ENCODE assay signal across 21 mouse cellular contexts in genomic region chr10:42072131-42072530, GRCm38 (mm10). TPM values are rescaled to one million over a fixed set of nuclear protein-coding genes. Genes with fewer than 3 reads are reported as not detected.
DNase-seq lines count a peak whose midpoint lies in the region; ATAC-seq and TF ChIP-seq lines count a peak whose summit lies in the region.
"Had no signal": no experiment of that assay in that cellular context is flagged by ENCODE, and none has a peak within 500 bp of the region (broad histone marks: within the 10 kb centered on the region; RNA-seq: fewer than 3 reads in every experiment).

No protein-coding gene starts in this region.

- H3K27me3 ChIP-seq in heart, adult 2 months (ENCODE audit: control insufficient read depth, insufficient read depth, low read length), result no peaks in the 10 kb centered on the region
- H3K27me3 ChIP-seq in midbrain, embryonic 12.5 days, result peaks cover 32% of the 10 kb centered on the region
- no peaks in the 10 kb centered on the region for H3K27me3 ChIP-seq in midbrain, embryonic 16.5 days (ENCODE audit: control insufficient read depth, insufficient read depth, low read depth, low read length)
- H3K27me3 ChIP-seq in limb, embryonic 10.5 days (ENCODE audit: low read depth, poor library complexity, severe bottlenecking), result no peaks in the 10 kb centered on the region
- H3K27me3 ChIP-seq: embryonic facial prominence, embryonic 13.5 days; megakaryocyte, embryonic 14.5 days; neural tube, embryonic 13.5 days had no signal

- 49% methylated on average over 3 of the region's 3 CpGs for WGBS in heart, adult 2 months
- WGBS in midbrain, embryonic 12.5 days, result 29% methylated on average over 3 of the region's 3 CpGs
- WGBS in midbrain, embryonic 16.5 days, result 36% methylated on average over 3 of the region's 3 CpGs
- 48% methylated on average over 3 of the region's 3 CpGs for WGBS in limb, embryonic 10.5 days

- no peak overlapping the region for H3K9ac ChIP-seq in heart, adult 2 months (ENCODE audit: low read depth, low read length)
- H3K9ac ChIP-seq in midbrain, embryonic 12.5 days (replicated peaks), result no peak overlapping the region
- H3K9ac ChIP-seq in midbrain, embryonic 16.5 days (ENCODE audit: low read depth, low read length), result no peak overlapping the region

- H3K9me3 ChIP-seq in midbrain, embryonic 12.5 days, result no peaks in the 10 kb centered on the region
- no peaks in the 10 kb centered on the region for H3K9me3 ChIP-seq in midbrain, embryonic 16.5 days (replicated peaks; ENCODE audit: control insufficient read depth, low read length, poor library complexity, severe bottlenecking)
- H3K9me3 ChIP-seq in limb, embryonic 10.5 days (replicated peaks), result no peaks in the 10 kb centered on the region
- H3K9me3 ChIP-seq: embryonic facial prominence, embryonic 13.5 days; neural tube, embryonic 13.5 days had no signal

- no peak for TF ChIP-seq POLR2A in heart, adult 2 months (IDR thresholded peaks at IDR 0.05; ENCODE audit: insufficient read depth, low read depth, low read length)

- no peaks in the 10 kb centered on the region for H3K36me3 ChIP-seq in heart, adult 2 months (ENCODE audit: control insufficient read depth, insufficient read depth, low read length)
- H3K36me3 ChIP-seq in midbrain, embryonic 12.5 days, result no peaks in the 10 kb centered on the region
- H3K36me3 ChIP-seq in midbrain, embryonic 16.5 days (ENCODE audit: control insufficient read depth, insufficient read depth, low read length), result no peaks in the 10 kb centered on the region
- no peaks in the 10 kb centered on the region for H3K36me3 ChIP-seq in limb, embryonic 10.5 days
- H3K36me3 ChIP-seq: embryonic facial prominence, embryonic 13.5 days; neural tube, embryonic 13.5 days had no signal

- no peak for TF ChIP-seq EP300 in heart, adult 2 months (IDR thresholded peaks at IDR 0.05; ENCODE audit: insufficient read depth, low read depth, low read length)

- intact Hi-C loops in heart, adult 2 months (cut with DNase I), result loop anchor here (5.0 kb wide), 1 partner anchor 205 kb away; the partner anchor contains the start of gene Foxo3

- DNase-seq in heart, adult 11 months, result peak; percentile 84
- no peak for DNase-seq in heart, adult 2 months
- peak; percentile 35 for DNase-seq in kidney, adult 9 months
- no peak for DNase-seq in kidney, postnatal 25 days
- no peak for DNase-seq in limb, embryonic 10.5 days (ENCODE audit: low spot score)
- DNase-seq in frontal cortex, postnatal 14 days (ENCODE audit: low spot score in 2 of 2), result no peak
- DNase-seq: adrenal gland, postnatal 10 days; B cell, adult 2 months; gastrocnemius, postnatal 10 days; heart, adult 18-20 months; layer of hippocampus, adult 9-11 months; right cerebral cortex, adult 18-20 months; thymus, postnatal 4 days had no signal

- no peaks in the 10 kb centered on the region for H3K79me2 ChIP-seq in heart, adult 2 months (replicated peaks; ENCODE audit: control insufficient read depth, insufficient read depth, low read length)

- peaks cover 2% of the 10 kb centered on the region for H3K4me1 ChIP-seq in heart, adult 2 months (ENCODE audit: control insufficient read depth, insufficient read depth, low read length)
- peaks cover 24% of the 10 kb centered on the region for H3K4me1 ChIP-seq in midbrain, embryonic 12.5 days
- H3K4me1 ChIP-seq in midbrain, embryonic 16.5 days (ENCODE audit: control insufficient read depth, insufficient read depth, low read length), result peaks cover 12% of the 10 kb centered on the region
- peaks cover 33% of the 10 kb centered on the region for H3K4me1 ChIP-seq in limb, embryonic 10.5 days

- no peak for TF ChIP-seq CTCF in heart, adult 2 months (IDR thresholded peaks at IDR 0.05)

- H3K27ac ChIP-seq in heart, adult 2 months, result no peak overlapping the region
- H3K27ac ChIP-seq in midbrain, embryonic 12.5 days (replicated peaks), result peak overlapping the region; percentile 49; the same call in 1 of the 2 replicates
- no peak overlapping the region for H3K27ac ChIP-seq in midbrain, embryonic 16.5 days (ENCODE audit: low read length)
- H3K27ac ChIP-seq in limb, embryonic 10.5 days, result peak overlapping the region; percentile 36; the same call in 1 of the 2 replicates
- H3K27ac ChIP-seq: embryonic facial prominence, embryonic 13.5 days; hindbrain, embryonic 14.5 days; left cerebral cortex, adult 2 months; neural tube, embryonic 13.5 days had no signal

- no peak overlapping the region for H3K4me3 ChIP-seq in heart, adult 2 months
- H3K4me3 ChIP-seq in midbrain, embryonic 12.5 days, result no peak overlapping the region
- H3K4me3 ChIP-seq in midbrain, embryonic 16.5 days (ENCODE audit: low read depth, low read length), result no peak overlapping the region
- H3K4me3 ChIP-seq in limb, embryonic 10.5 days, result no peak overlapping the region
- H3K4me3 ChIP-seq: embryonic facial prominence, embryonic 13.5 days; left cerebral cortex, adult 2 months; megakaryocyte, embryonic 14.5 days; neural tube, embryonic 13.5 days had no signal

- peak overlapping the region; percentile 38 for H3K4me2 ChIP-seq in midbrain, embryonic 12.5 days (replicated peaks)
- H3K4me2 ChIP-seq in midbrain, embryonic 16.5 days (ENCODE audit: low read length), result no peak overlapping the region
- H3K4me2 ChIP-seq: embryonic facial prominence, embryonic 13.5 days; liver, embryonic 11.5 days; neural tube, embryonic 13.5 days had no signal

- ATAC-seq in midbrain, embryonic 12.5 days (ENCODE audit: low FRiP score, low read depth), result no peak
- ATAC-seq in midbrain, embryonic 16.5 days, result no peak

RNA-seq across cellular contexts. Expression of gene Armc2, which starts 53.9 kb away (rescaled TPM):
- total RNA-seq in heart, adult 2 months (2021), result 10 to 100 TPM; 16.7 to 22.8 TPM
- polyA plus RNA-seq in heart, adult 2 months (2012; rRNA removed), result 6.4 and 7.1 TPM in 2 replicates
- polyA plus RNA-seq in midbrain, embryonic 12.5 days (2016; fragmentation: Nextera tagmentation; extraction: Ambion mirVana), result 1.6 and 3.0 TPM in 2 replicates
- polyA plus RNA-seq in midbrain, embryonic 16.5 days (2015; fragmentation: Nextera tagmentation; extraction: Ambion mirVana), result 11.7 and 12.1 TPM in 2 replicates
- 1.5 and 3.4 TPM in 2 replicates for polyA plus RNA-seq in limb, embryonic 10.5 days (2016; fragmentation: Nextera tagmentation; extraction: Ambion mirVana)

Comparison
In these comparisons a context has a peak if more than half of its experiments do, and no peak if none do; other contexts are left out.
1. DNase-seq: peak in heart, adult 11 months (single experiment) and kidney, adult 9 months (single experiment); none in heart, adult 2 months (0 of 2), kidney, postnatal 25 days (0 of 2), limb, embryonic 10.5 days (single experiment) and frontal cortex, postnatal 14 days (0 of 2).
2. H3K27ac ChIP-seq: peak in midbrain, embryonic 12.5 days (single experiment) and limb, embryonic 10.5 days (single experiment); none in heart, adult 2 months (single experiment) and midbrain, embryonic 16.5 days (single experiment).